Mouse (Mus musculus) intestine, postnatal 0 days (tissue): ENCODE data around the gene Slc2a9. TPM values are rescaled to one million over a fixed set of nuclear protein-coding genes. Genes with fewer than 3 reads are reported as not detected.
"Not testable (repeated sequence)": the region's sequence is repeated elsewhere in the genome, so short reads cannot be mapped to it uniquely, and the experiment has no call there.

ENCODE experiments used
- ATAC-seq: fragments of 200-750 bp; cut with Nextera tagmentation; 2 replicates; pipeline ENCODE4 v1.8.0; 2017; ENCODE audit warnings: mild to moderate bottlenecking, moderate TSS enrichment, moderate library complexity
- H3K27ac ChIP-seq: fragments of 300-500 bp; sonication (generic); 2 replicates; pipeline ENCODE4 v1.5.1; 2014; ENCODE audit warnings: mild to moderate bottlenecking, low read depth, low read length, moderate library complexity
- H3K27me3 ChIP-seq: fragments of 300-500 bp; sonication (generic); replicated peaks from 2 replicates; pipeline ENCODE4 v1.6.1; 2014; ENCODE audit warnings: low read length, mixed read lengths; ENCODE audit not compliant: control insufficient read depth, insufficient read depth
- H3K36me3 ChIP-seq: fragments of 300-500 bp; sonication (generic); 2 replicates; pipeline ENCODE4 v1.6.1; 2014; ENCODE audit warnings: mild to moderate bottlenecking, moderate library complexity; ENCODE audit not compliant: control insufficient read depth, insufficient read depth
- H3K4me1 ChIP-seq: fragments of 300-500 bp; sonication (generic); replicated peaks from 2 replicates; pipeline ENCODE4 v1.6.1; 2014; ENCODE audit warnings: antibody characterized with exemption, low read length, mixed read lengths; ENCODE audit not compliant: control insufficient read depth, insufficient read depth
- H3K4me2 ChIP-seq: fragments of 300-500 bp; sonication (generic); replicated peaks from 2 replicates; pipeline ENCODE4 v1.6.1; 2014; ENCODE audit warnings: low read depth, mild to moderate bottlenecking, moderate library complexity
- H3K4me3 ChIP-seq: fragments of 300-500 bp; sonication (generic); 2 replicates; pipeline ENCODE4 v1.5.1; 2014; ENCODE audit warnings: low read depth, low read length
- H3K9ac ChIP-seq: fragments of 300-500 bp; sonication (generic); 2 replicates; pipeline ENCODE4 v1.6.1; 2014; ENCODE audit warnings: mild to moderate bottlenecking, low read depth, low read length
- H3K9me3 ChIP-seq: fragments of 300-500 bp; sonication (generic); 2 replicates; pipeline ENCODE4 v1.6.1; 2016; ENCODE audit warnings: mixed run types; ENCODE audit not compliant: control insufficient read depth
- CTCF ChIP-seq: sonication (generic); IDR thresholded peaks from 2 replicates; pipeline ENCODE4 v1.5.1; 2016; ENCODE audit warnings: low read depth, mild to moderate bottlenecking, control low read depth, antibody characterized with exemption, moderate library complexity
- whole genome bisulfite sequencing: fragments of 180-500 bp; shearing (Covaris S2); extraction: QIAGEN DNeasy Blood & Tissue Kit; methylation state at CpG from one replicate; pipeline ENCODE4 v1.1.7; 2014; 5-methylcytosine and 5-hydroxymethylcytosine counted together
- polyA plus RNA-seq: library from polyadenylated mRNA; unstranded; fragments of >200 nt; fragmentation: Nextera tagmentation; extraction: Ambion mirVana; gene quantifications from 2 replicates; pipeline ENCODE4 v1.2.1, GENCODE M21; 2015

Gene Slc2a9
- polyA plus RNA-seq, 1 experiment from 2014 or later, result 2.4 TPM

DNA sequence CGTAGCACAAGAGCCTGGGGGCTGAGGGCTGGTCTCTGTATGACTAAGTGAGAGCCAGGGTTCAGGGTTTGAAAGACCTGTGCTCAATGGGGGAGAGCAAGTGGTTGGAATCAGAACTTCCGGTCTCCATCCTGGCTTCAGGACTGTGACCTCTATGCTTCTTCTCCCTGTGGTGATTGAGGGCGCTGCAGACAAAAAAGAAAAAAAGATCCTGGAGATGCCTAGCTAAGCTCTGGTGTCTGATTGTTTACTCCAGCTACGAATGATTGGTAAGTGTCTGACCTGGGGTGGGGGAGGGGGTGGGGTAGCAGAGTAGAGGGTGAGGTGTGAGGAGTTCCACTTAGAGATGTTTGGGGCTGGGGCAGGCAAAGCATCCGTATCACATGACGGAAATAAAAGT, 14.9 kb downstream of the Slc2a9 start:
- Histone ChIP-seq H3K27me3 (no peaks in the 10 kb centered on the region), H3K36me3 (no peaks in the 10 kb centered on the region), H3K27ac (no peak overlapping the region), H3K4me2 (no peak overlapping the region), H3K4me1 (no peaks in the 10 kb centered on the region), H3K9ac (no peak overlapping the region), H3K4me3 (no peak overlapping the region), H3K9me3 (no peaks in the 10 kb centered on the region)
- 52% methylated on average over 6 of the region's 6 CpGs for whole genome bisulfite sequencing
- no peak for TF ChIP-seq CTCF
- ATAC-seq, result no peak

DNA sequence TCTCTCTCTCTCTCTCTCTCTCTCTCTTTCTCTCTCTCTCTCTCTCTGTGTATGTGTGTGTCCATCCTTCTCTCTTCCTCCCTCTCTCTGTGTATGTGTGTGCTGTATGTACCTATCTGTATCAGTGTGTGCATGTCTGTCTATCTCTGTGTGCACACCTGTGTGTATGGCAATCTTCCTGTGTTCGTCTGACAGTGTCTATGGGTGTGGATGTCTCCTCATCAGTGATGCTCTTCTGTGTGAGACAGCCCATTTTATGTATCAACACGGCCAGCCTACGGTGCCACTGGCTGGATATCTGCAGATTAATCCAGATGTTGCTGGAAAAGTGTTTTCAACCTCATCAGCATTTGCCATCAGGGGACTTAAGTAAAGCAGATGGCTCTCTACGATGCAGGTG, 15.7 kb downstream of the Slc2a9 start:
- WGBS, result 72% methylated on average over 4 of the region's 4 CpGs
- H3K9ac ChIP-seq, result no peak overlapping the region
- no peak for ATAC-seq
- no peak overlapping the region for H3K4me3 ChIP-seq
- no peaks in the 10 kb centered on the region for H3K27me3 ChIP-seq
- no peaks in the 10 kb centered on the region for H3K36me3 ChIP-seq
- TF ChIP-seq CTCF, result no peak
- no peaks in the 10 kb centered on the region for H3K4me1 ChIP-seq
- no peak overlapping the region for H3K27ac ChIP-seq
- no peak overlapping the region for H3K4me2 ChIP-seq
- H3K9me3 ChIP-seq, result no peaks in the 10 kb centered on the region

GRCm38 (mm10) chr5:38485946-38486345, 17.0 kb downstream of the Slc2a9 start:
- H3K27me3 ChIP-seq, result no peaks in the 10 kb centered on the region
- H3K4me1 ChIP-seq, result no peaks in the 10 kb centered on the region
- H3K9ac ChIP-seq, result no peak overlapping the region
- H3K9me3 ChIP-seq, result no peaks in the 10 kb centered on the region
- H3K27ac ChIP-seq, result no peak overlapping the region
- 64% methylated on average over 4 of the region's 4 CpGs for WGBS
- H3K4me3 ChIP-seq, result no peak overlapping the region
- no peaks in the 10 kb centered on the region for H3K36me3 ChIP-seq
- no peak for TF ChIP-seq CTCF
- ATAC-seq, result no peak
- no peak overlapping the region for H3K4me2 ChIP-seq

DNA sequence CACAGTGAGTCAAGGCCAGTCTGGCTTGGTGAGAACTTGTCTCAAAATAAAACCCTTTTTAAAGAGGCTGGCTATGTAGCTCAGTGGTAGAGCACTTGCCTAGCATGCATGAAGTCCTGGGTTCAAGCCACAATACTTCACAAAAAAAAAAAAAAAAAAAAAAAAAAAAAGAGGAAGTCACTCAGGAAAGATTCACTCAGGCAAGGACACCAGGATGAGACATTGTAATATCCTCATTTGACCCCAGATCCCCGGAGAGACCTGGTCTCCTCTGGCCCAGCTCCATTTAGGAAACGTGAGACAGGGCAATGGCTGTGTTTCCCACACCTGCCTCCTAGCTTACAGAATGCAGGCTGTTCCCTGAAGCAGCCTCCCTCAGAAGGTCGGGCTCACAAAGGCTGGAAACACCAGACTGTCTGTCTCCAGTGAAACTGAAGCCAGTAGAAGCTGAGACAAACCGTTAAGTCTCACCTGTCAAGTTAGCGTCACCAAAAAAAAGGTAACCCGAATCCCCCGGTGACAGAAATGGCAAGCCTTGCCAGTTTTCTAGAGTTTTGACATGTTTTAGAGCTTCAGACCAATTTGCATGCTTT, 19.3 kb downstream of the Slc2a9 start:
- TF ChIP-seq CTCF, result no peak
- 78% methylated on average over 7 of the region's 7 CpGs for WGBS
- H3K27ac ChIP-seq, result no peak overlapping the region
- ATAC-seq, result no peak
- no peaks in the 10 kb centered on the region for H3K4me1 ChIP-seq
- H3K4me2 ChIP-seq, result no peak overlapping the region
- H3K9me3 ChIP-seq, result no peaks in the 10 kb centered on the region
- no peak overlapping the region for H3K4me3 ChIP-seq
- H3K9ac ChIP-seq, result no peak overlapping the region
- H3K27me3 ChIP-seq, result no peaks in the 10 kb centered on the region
- H3K36me3 ChIP-seq, result no peaks in the 10 kb centered on the region

GRCm38 (mm10) chr5:38480822-38481707, 21.9 kb downstream of the Slc2a9 start:
- 67% methylated on average over 10 of the region's 10 CpGs for WGBS
- H3K27ac ChIP-seq, result 0 out of 2 replicates have a peak overlapping the region, but pooled peaks have one; percentile 88
- H3K27me3 ChIP-seq, result no peaks in the 10 kb centered on the region
- no peak overlapping the region for H3K9ac ChIP-seq
- H3K4me1 ChIP-seq, result no peaks in the 10 kb centered on the region
- no peaks in the 10 kb centered on the region; the same call in 1 of the 2 replicates for H3K36me3 ChIP-seq
- no peak for TF ChIP-seq CTCF
- H3K4me3 ChIP-seq, result peak overlapping the region; percentile 46; the same call in 1 of the 2 replicates
- H3K4me2 ChIP-seq, result peak overlapping the region; percentile 76
- H3K9me3 ChIP-seq, result no peaks in the 10 kb centered on the region
- ATAC-seq, result no peak

- H3K27me3 ChIP-seq, result no peaks in the 10 kb centered on the region
- H3K4me2 ChIP-seq, result peak overlapping the region; percentile 76
- peak overlapping the region; percentile 40 for H3K9ac ChIP-seq
- H3K36me3 ChIP-seq, result no peaks in the 10 kb centered on the region; the same call in 1 of the 2 replicates
- no peaks in the 10 kb centered on the region for H3K9me3 ChIP-seq
- 8% methylated on average over 22 of the region's 22 CpGs for WGBS
- H3K27ac ChIP-seq, result peak overlapping the region; percentile 88
- peak; percentile 26; the same call in 1 of the 2 replicates for TF ChIP-seq CTCF
- no peaks in the 10 kb centered on the region for H3K4me1 ChIP-seq
- ATAC-seq, result peak; percentile 94
- peak overlapping the region; percentile 46 for H3K4me3 ChIP-seq
Observed at GRCm38 (mm10) chr5:38479908-38480725, 22.8 kb downstream of the Slc2a9 start.

DNA sequence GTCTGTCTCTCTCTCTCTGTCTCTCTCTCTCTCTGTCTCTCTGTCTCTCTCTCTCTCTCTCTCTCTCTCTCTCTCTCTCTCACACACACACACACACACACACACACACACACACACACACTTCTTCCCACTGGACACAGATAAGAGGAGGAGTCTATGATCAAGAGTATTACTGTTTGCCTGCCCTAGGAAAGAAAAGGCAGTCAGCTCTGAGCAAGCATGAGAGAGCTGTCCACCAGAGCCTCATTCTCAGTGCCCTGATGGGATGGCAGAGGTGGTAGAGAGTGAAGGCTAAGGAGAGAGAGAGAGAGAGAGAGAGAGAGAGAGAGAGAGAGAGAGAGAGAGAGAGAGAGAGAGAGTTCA, 23.4 kb downstream of the Slc2a9 start:
- peak overlapping the region; percentile 76 for H3K4me2 ChIP-seq
- H3K27ac ChIP-seq, result peak overlapping the region; percentile 88
- H3K4me1 ChIP-seq, H3K9me3 ChIP-seq, H3K27me3 ChIP-seq, H3K36me3 ChIP-seq, ATAC-seq: not testable (repeated sequence)
- peak overlapping the region; percentile 46 for H3K4me3 ChIP-seq
- peak overlapping the region; percentile 40 for H3K9ac ChIP-seq
